Mouse (Mus musculus): ENCODE measurements around the gene Gm21304. TPM values are rescaled to one million over a fixed set of nuclear protein-coding genes. Genes with fewer than 3 reads are reported as not detected.
"Not testable (repeated sequence)": the region's sequence is repeated elsewhere in the genome, so short reads cannot be mapped to it uniquely, and the experiment has no call there.

Gene Gm21304
- not detected for polyA plus RNA-seq (2021)

GRCm38 (mm10) chr10:104168215-104168614 is at the start of gene Gm21304:
Gm21304 (plus strand) TSS chr10:104168515.
- POLR2A ChIA-PET; ATAC-seq; H3K27me3 ChIP-seq; CTCF ChIA-PET; in situ Hi-C loops (cut with MboI; ENCODE audit: low pct_unique_long_range_greater_than_20kb); DNase-seq (ENCODE audit: low read depth, low spot score): not testable (repeated sequence)

GRCm38 (mm10) chr10:104142687-104143086 is 25.6 kb upstream of the Gm21304 start, which contains the start of gene Gm21293:
Gm21293 (plus strand) TSS chr10:104142987.
- ATAC-seq; H3K27me3 ChIP-seq; in situ Hi-C loops (cut with MboI; ENCODE audit: low pct_unique_long_range_greater_than_20kb); CTCF ChIA-PET; POLR2A ChIA-PET; DNase-seq (ENCODE audit: low read depth, low spot score): not testable (repeated sequence)

- DNase-seq (ENCODE audit: low read depth, low spot score); ATAC-seq; H3K27me3 ChIP-seq; POLR2A ChIA-PET; in situ Hi-C loops (cut with MboI; ENCODE audit: low pct_unique_long_range_greater_than_20kb); CTCF ChIA-PET: not testable (repeated sequence)
Measured at GRCm38 (mm10) chr10:104151197-104151596, 17.1 kb upstream of the Gm21304 start, which contains the start of gene Gm6763. Gm6763 (plus strand) TSS chr10:104151497.

- DNase-seq (ENCODE audit: low read depth, low spot score); CTCF ChIA-PET; POLR2A ChIA-PET; ATAC-seq; in situ Hi-C loops (cut with MboI; ENCODE audit: low pct_unique_long_range_greater_than_20kb); H3K27me3 ChIP-seq: not testable (repeated sequence)
Measured at GRCm38 (mm10) chr10:104159706-104160105, 8.6 kb upstream of the Gm21304 start, which contains the start of gene Gm8764. Gm8764 (plus strand) TSS chr10:104160006.

GRCm38 (mm10) chr10:104176724-104177123 is 8.4 kb downstream of the Gm21304 start, which contains the start of gene Gm21312:
Gm21312 (plus strand) TSS chr10:104177024.
- ATAC-seq; H3K27me3 ChIP-seq; CTCF ChIA-PET; POLR2A ChIA-PET; in situ Hi-C loops (cut with MboI; ENCODE audit: low pct_unique_long_range_greater_than_20kb); DNase-seq (ENCODE audit: low read depth, low spot score): not testable (repeated sequence)

GRCm38 (mm10) chr10:104185233-104185632 is 16.9 kb downstream of the Gm21304 start, which contains the start of gene Gm20765:
Gm20765 (plus strand) TSS chr10:104185533.
- POLR2A ChIA-PET; H3K27me3 ChIP-seq; ATAC-seq; in situ Hi-C loops (cut with MboI; ENCODE audit: low pct_unique_long_range_greater_than_20kb); DNase-seq (ENCODE audit: low read depth, low spot score); CTCF ChIA-PET: not testable (repeated sequence)

- H3K27me3 ChIP-seq; CTCF ChIA-PET; DNase-seq (ENCODE audit: low read depth, low spot score); POLR2A ChIA-PET; in situ Hi-C loops (cut with MboI; ENCODE audit: low pct_unique_long_range_greater_than_20kb); ATAC-seq: not testable (repeated sequence)
Measured at GRCm38 (mm10) chr10:104193742-104194141, 25.4 kb downstream of the Gm21304 start, which contains the start of gene Gm4340. Gm4340 (plus strand) TSS chr10:104194042.

- in situ Hi-C loops (cut with MboI; ENCODE audit: low pct_unique_long_range_greater_than_20kb): no loop called here
- ATAC-seq (no peak), DNase-seq (ENCODE audit: low read depth, low spot score) (no peak)
- H3K27me3 ChIP-seq: no peaks in the 10 kb centered on the region
- no peak for TF ChIP-seq CTCF (IDR thresholded peaks at IDR 0.05)
- ChIA-PET POLR2A (no interaction called here), CTCF (no interaction called here)
Measured at GRCm38 (mm10) chr10:104209655-104210054, 41.3 kb downstream of the Gm21304 start.

GRCm38 (mm10) chr10:104210268-104210990 is 42.1 kb downstream of the Gm21304 start:
- ChIA-PET CTCF (no interaction called here), POLR2A (no interaction called here)
- ATAC-seq: no peak
- DNase-seq (ENCODE audit: low read depth, low spot score): no peak
- in situ Hi-C loops (cut with MboI; ENCODE audit: low pct_unique_long_range_greater_than_20kb): no loop called here
- no peak for TF ChIP-seq CTCF (IDR thresholded peaks at IDR 0.05)
- H3K27me3 ChIP-seq: no peaks in the 10 kb centered on the region

GRCm38 (mm10) chr10:104214527-104214926 is 46.2 kb downstream of the Gm21304 start:
- ChIA-PET POLR2A (no interaction called here), CTCF (no interaction called here)
- no peak for TF ChIP-seq CTCF (IDR thresholded peaks at IDR 0.05)
- ATAC-seq (no peak), DNase-seq (ENCODE audit: low read depth, low spot score) (no peak)
- no peaks in the 10 kb centered on the region for H3K27me3 ChIP-seq
- in situ Hi-C loops (cut with MboI; ENCODE audit: low pct_unique_long_range_greater_than_20kb): no loop called here

Other genes starting within 250 kb of the Gm21304 start
- gene Gm21293, start 25.5 kb upstream of the Gm21304 start, polyA plus RNA-seq (2021): not detected
- not detected for gene Gm6763, start 17.0 kb upstream of the Gm21304 start, polyA plus RNA-seq (2021)
- not detected for gene Gm8764, start 8.5 kb upstream of the Gm21304 start, polyA plus RNA-seq (2021)
- gene Gm21312, start 8.5 kb downstream of the Gm21304 start, polyA plus RNA-seq (2021): not detected
- gene Gm20765, start 17.0 kb downstream of the Gm21304 start, polyA plus RNA-seq (2021): not detected
- gene Gm4340, start 25.5 kb downstream of the Gm21304 start, polyA plus RNA-seq (2021): not detected

All from Patski (cell line).